Comparison of ENCODE assay signal across 8 mouse cellular contexts in genomic region chr3:87174769-87175437, GRCm38 (mm10). TPM values are rescaled to one million over a fixed set of nuclear protein-coding genes. Genes with fewer than 3 reads are reported as not detected.
A peak's percentile ranks its signal among the peaks of the same experiment; 100 is the strongest.
DNase-seq lines count a peak whose midpoint lies in the region; ATAC-seq and TF ChIP-seq lines count a peak whose summit lies in the region.

No protein-coding gene starts in this region.

- H3K9me3 ChIP-seq in megakaryocyte, embryonic 14.5 days, result no peaks in the 10 kb centered on the region
- no peaks in the 10 kb centered on the region for H3K9me3 ChIP-seq in limb, embryonic 13.5 days
- no peaks in the 10 kb centered on the region for H3K9me3 ChIP-seq in stomach, embryonic 15.5 days

- TF ChIP-seq CTCF in cerebellum, adult 2 months (IDR thresholded peaks at IDR 0.05; ENCODE audit: borderline replicate concordance, insufficient read depth, low read depth, low read length), result no peak

- peak overlapping the region; percentile 91 for H3K4me2 ChIP-seq in limb, embryonic 13.5 days (replicated peaks)
- peak overlapping the region; percentile 71 for H3K4me2 ChIP-seq in stomach, embryonic 15.5 days

- WGBS in cerebellum, adult 2 months, result 5% methylated on average over 25 of the region's 25 CpGs
- 4% methylated on average over 25 of the region's 25 CpGs for WGBS in limb, embryonic 13.5 days
- WGBS in stomach, embryonic 15.5 days, result 4% methylated on average over 23 of the region's 25 CpGs

- ATAC-seq in megakaryocyte, adult 5-6 weeks (ENCODE audit: poor library complexity, severe bottlenecking), result no peak
- ATAC-seq in limb, embryonic 13.5 days (ENCODE audit: low FRiP score, low read depth), result no peak
- ATAC-seq in stomach, embryonic 15.5 days (ENCODE audit: insufficient read depth, low FRiP score, low read depth), result no peak

- peak overlapping the region; percentile 46 for H3K4me3 ChIP-seq in cerebellum, adult 2 months (replicated peaks; ENCODE audit: insufficient read depth, low read depth, low read length)
- peak overlapping the region; percentile 83 for H3K4me3 ChIP-seq in megakaryocyte, embryonic 14.5 days (replicated peaks)
- peak overlapping the region; percentile 84 for H3K4me3 ChIP-seq in limb, embryonic 13.5 days
- H3K4me3 ChIP-seq in stomach, embryonic 15.5 days (replicated peaks), result peak overlapping the region; percentile 67

- H3K27ac ChIP-seq in cerebellum, adult 2 months (ENCODE audit: insufficient read depth, low read length), result no peak overlapping the region
- peak overlapping the region; percentile 94 for H3K27ac ChIP-seq in limb, embryonic 13.5 days
- H3K27ac ChIP-seq in stomach, embryonic 15.5 days, result peak overlapping the region; percentile 89

- H3K36me3 ChIP-seq in megakaryocyte, embryonic 14.5 days (replicated peaks; ENCODE audit: low read length), result no peaks in the 10 kb centered on the region
- no peaks in the 10 kb centered on the region for H3K36me3 ChIP-seq in limb, embryonic 13.5 days
- H3K36me3 ChIP-seq in stomach, embryonic 15.5 days, result no peaks in the 10 kb centered on the region

- no peak for TF ChIP-seq POLR2A in cerebellum, adult 2 months (IDR thresholded peaks at IDR 0.05; ENCODE audit: borderline replicate concordance, insufficient read depth, low read length)

- H3K4me1 ChIP-seq in cerebellum, adult 2 months (ENCODE audit: control insufficient read depth, insufficient read depth, low read length), result no peaks in the 10 kb centered on the region
- H3K4me1 ChIP-seq in megakaryocyte, embryonic 14.5 days, result peaks cover 11% of the 10 kb centered on the region
- H3K4me1 ChIP-seq in limb, embryonic 13.5 days, result peaks cover 39% of the 10 kb centered on the region
- H3K4me1 ChIP-seq in stomach, embryonic 15.5 days, result peaks cover 28% of the 10 kb centered on the region

- H3K27me3 ChIP-seq in cerebellum, adult 2 months (ENCODE audit: control insufficient read depth, insufficient read depth, low read length), result peaks cover 1% of the 10 kb centered on the region; the same call in 1 of the 2 replicates
- H3K27me3 ChIP-seq in megakaryocyte, embryonic 14.5 days (replicated peaks), result peaks cover 74% of the 10 kb centered on the region
- H3K27me3 ChIP-seq in limb, embryonic 13.5 days, result no peaks in the 10 kb centered on the region
- H3K27me3 ChIP-seq in stomach, embryonic 15.5 days (replicated peaks), result no peaks in the 10 kb centered on the region

- peak overlapping the region; percentile 94 for H3K9ac ChIP-seq in limb, embryonic 13.5 days
- no peak overlapping the region for H3K9ac ChIP-seq in stomach, embryonic 15.5 days

- no peak for DNase-seq in cerebellum, adult 2 months
- no peak for DNase-seq in cerebellum, adult 9-11 months
- DNase-seq in layer of hippocampus, adult 11-12 months (ENCODE audit: low spot score), result no peak
- no peak for DNase-seq in cerebellum, adult 11-12 months

RNA-seq across cellular contexts. Expression of gene Kirrel, which starts 0.4 kb away (rescaled TPM):
- 5.6 and 6.1 TPM in 2 replicates for polyA plus RNA-seq in cerebellum, adult 2 months (2012; rRNA removed)
- not detected in 2 replicates for polyA plus RNA-seq in megakaryocyte, embryonic 14.5 days (2012; ENCODE audit: insufficient read depth, low replicate concordance)
- total RNA-seq in megakaryocyte, adult 5-6 weeks (2015), result 0.11 and 0.14 TPM in 2 replicates
- total RNA-seq in megakaryocyte, adult 5-6 weeks (2017), result 0.16 TPM in 1 of 2 replicates, not detected in the other
- polyA plus RNA-seq in limb, embryonic 13.5 days (2015; fragmentation: Nextera tagmentation; extraction: Ambion mirVana), result 25.6 and 26.1 TPM in 2 replicates
- 13.9 and 15.2 TPM in 2 replicates for polyA plus RNA-seq in stomach, embryonic 15.5 days (2015; fragmentation: Nextera tagmentation; extraction: Ambion mirVana)
